Mouse (Mus musculus) heart, embryonic 13.5 days (tissue): ENCODE data around the gene Slu7. TPM values are rescaled to one million over a fixed set of nuclear protein-coding genes. Genes with fewer than 3 reads are reported as not detected.

Experiments used
- ATAC-seq: fragments of 200-750 bp; cut with Nextera tagmentation; 2 replicates; pipeline ENCODE4 v1.8.0; 2017; ENCODE audit warnings: moderate TSS enrichment; ENCODE audit not compliant: insufficient number of reproducible peaks, low FRiP score, low TSS enrichment; ENCODE audit errors: extremely low read depth
- H3K27ac ChIP-seq: fragments of 300-500 bp; sonication (generic); replicated peaks from 2 replicates; pipeline ENCODE4 v1.5.1; 2015; ENCODE audit warnings: moderate library complexity, mild to moderate bottlenecking, inconsistent platforms
- H3K27me3 ChIP-seq: fragments of 300-500 bp; sonication (generic); replicated peaks from 2 replicates; pipeline ENCODE4 v1.6.1; 2015; ENCODE audit warnings: mild to moderate bottlenecking, inconsistent platforms
- H3K36me3 ChIP-seq: fragments of 300-500 bp; sonication (generic); 2 replicates; pipeline ENCODE4 v1.6.1; 2015; ENCODE audit warnings: mild to moderate bottlenecking, inconsistent platforms
- H3K4me1 ChIP-seq: fragments of 300-500 bp; sonication (generic); 2 replicates; pipeline ENCODE4 v1.6.1; 2015; ENCODE audit warnings: inconsistent platforms
- H3K4me2 ChIP-seq: fragments of 300-500 bp; sonication (generic); 2 replicates; pipeline ENCODE4 v1.6.1; 2015; ENCODE audit warnings: inconsistent platforms, mild to moderate bottlenecking, moderate library complexity
- H3K4me3 ChIP-seq: fragments of 300-500 bp; sonication (generic); 2 replicates; pipeline ENCODE4 v1.5.1; 2015; ENCODE audit warnings: moderate library complexity, mild to moderate bottlenecking, inconsistent platforms
- H3K9ac ChIP-seq: fragments of 300-500 bp; sonication (generic); 2 replicates; pipeline ENCODE4 v1.6.1; 2015; ENCODE audit warnings: inconsistent platforms, mild to moderate bottlenecking, moderate library complexity
- H3K9me3 ChIP-seq: fragments of 300-500 bp; sonication (generic); 2 replicates; pipeline ENCODE4 v1.6.1; 2016; ENCODE audit warnings: inconsistent platforms
- WGBS: fragments of 180-500 bp; shearing (Covaris S2); methylation state at CpG from one replicate; pipeline ENCODE4 v1.1.7; 2015; ENCODE audit warnings: mixed read lengths; 5-methylcytosine and 5-hydroxymethylcytosine counted together
- polyA plus RNA-seq: library from polyadenylated mRNA; unstranded; fragments of >200 nt; fragmentation: Nextera tagmentation; extraction: Ambion mirVana; gene quantifications from 2 replicates; pipeline ENCODE4 v1.2.1, GENCODE M21; 2015

Slu7 gene
- polyA plus RNA-seq, 1 experiment from 2014 or later = 32.0 TPM

DNA sequence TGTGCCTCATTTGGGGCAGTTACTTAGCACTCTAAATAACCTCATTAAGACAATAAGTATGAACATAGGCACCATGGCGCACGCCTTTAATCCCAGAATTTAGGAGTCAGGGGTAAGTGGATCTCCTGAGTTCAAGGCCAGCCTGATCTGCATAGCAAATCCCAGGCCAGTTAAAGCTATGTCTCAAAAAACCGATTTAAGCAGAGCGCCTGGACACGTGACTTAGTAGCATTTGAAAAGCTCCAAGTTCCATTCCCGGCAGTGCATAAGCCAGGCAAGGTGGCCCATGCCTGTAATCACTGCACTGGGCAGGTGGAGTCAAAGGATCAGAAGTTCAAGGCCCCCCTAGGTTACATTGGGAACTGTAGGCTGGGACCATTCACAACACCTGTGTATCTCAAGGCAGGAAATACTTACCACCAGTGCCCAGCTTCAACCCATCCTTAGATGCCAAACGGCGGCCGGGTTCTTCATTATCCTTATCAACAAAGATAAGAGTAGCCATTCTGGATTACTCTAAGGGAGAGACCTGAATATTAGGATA, 8.3 kb upstream of the Slu7 start:
- Histone ChIP-seq H3K4me1 (peaks cover 13% of the 10 kb centered on the region), H3K9ac (peak overlapping the region; percentile 86), H3K4me2 (peak overlapping the region; percentile 70), H3K36me3 (peaks cover 38% of the 10 kb centered on the region), H3K27me3 (no peaks in the 10 kb centered on the region), H3K27ac (no peak overlapping the region), H3K9me3 (no peaks in the 10 kb centered on the region), H3K4me3 (peak overlapping the region; percentile 70)
- no peak for ATAC-seq
- 65% methylated on average over 9 of the region's 9 CpGs for WGBS

DNA sequence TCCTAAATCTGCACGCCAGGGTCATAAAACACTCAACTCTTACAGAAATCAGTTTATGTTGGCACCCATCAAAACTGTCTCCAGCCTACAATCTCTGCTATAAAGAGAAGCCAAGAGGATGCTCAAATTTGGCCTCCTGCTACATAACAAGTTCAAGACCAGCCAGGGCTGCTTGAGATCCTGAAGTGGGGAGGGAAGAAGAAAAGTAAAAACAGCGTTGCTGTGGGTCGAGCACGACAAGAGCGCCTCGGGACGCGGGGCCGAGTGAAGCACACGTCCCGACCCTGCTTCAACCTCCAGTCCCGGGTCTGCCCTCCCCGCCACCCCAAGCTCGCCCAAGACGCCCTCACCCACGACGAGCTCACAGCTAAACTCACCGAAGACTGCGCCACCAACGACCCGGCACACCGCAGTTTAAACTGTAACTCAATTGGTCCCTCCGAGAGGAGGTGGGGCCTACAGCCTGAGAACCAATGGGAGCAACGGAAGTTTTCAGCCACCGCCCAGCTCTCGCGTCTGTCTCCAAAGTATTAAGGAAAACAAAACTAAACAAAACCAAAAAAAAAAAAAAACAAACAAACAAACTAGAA, 7.6 kb upstream of the Slu7 start, which contains the start of gene Pttg1:
Pttg1 (minus strand) TSS at position 428 of the 590 bp plus-strand sequence.
- H3K27me3 ChIP-seq = no peaks in the 10 kb centered on the region
- H3K9me3 ChIP-seq = no peaks in the 10 kb centered on the region
- peak within 1 kb of the TSS; percentile 78 for H3K27ac ChIP-seq
- H3K9ac ChIP-seq = peak within 1 kb of the TSS; percentile 86
- H3K4me1 ChIP-seq = peaks cover 13% of the 10 kb centered on the region
- WGBS = 2% methylated on average over 27 of the region's 27 CpGs
- peak; percentile 91 for ATAC-seq
- H3K4me3 ChIP-seq = peak within 1 kb of the TSS; percentile 70
- peak within 1 kb of the TSS; percentile 70 for H3K4me2 ChIP-seq
- H3K36me3 ChIP-seq = peaks cover 31% of the 10 kb centered on the region

DNA sequence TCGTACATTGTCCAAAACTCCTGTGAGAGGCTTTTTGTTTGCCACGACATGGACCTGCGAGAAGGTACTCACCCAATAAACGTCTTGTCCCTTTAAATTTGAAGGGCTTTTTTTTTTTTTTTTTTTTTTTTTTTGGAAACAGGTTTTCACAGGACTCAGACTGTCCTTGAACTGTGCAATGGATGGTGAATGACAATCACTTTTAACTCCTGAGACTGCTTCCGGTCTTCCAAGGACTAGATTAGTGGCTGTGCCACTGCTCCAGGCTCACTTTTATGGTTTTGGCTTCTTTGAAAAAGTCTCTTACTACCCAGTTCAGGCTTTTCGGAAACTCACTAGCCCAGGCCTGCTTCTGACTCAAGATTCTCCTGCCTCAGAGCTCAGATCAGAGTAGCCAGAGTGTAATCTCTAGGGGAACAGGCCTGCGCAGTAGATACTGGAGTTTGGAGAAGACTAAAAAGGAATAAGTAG, 7.1 kb upstream of the Slu7 start:
- peak overlapping the region; percentile 86 for H3K9ac ChIP-seq
- no peaks in the 10 kb centered on the region; the same call in 1 of the 2 replicates for H3K27me3 ChIP-seq
- peaks cover 27% of the 10 kb centered on the region for H3K36me3 ChIP-seq
- H3K4me3 ChIP-seq = peak overlapping the region; percentile 70
- 17% methylated on average over 7 of the region's 7 CpGs for WGBS
- ATAC-seq = 0 out of 2 replicates have a peak, but pooled peaks have one; percentile 24
- peaks cover 13% of the 10 kb centered on the region for H3K4me1 ChIP-seq
- peak overlapping the region; percentile 78 for H3K27ac ChIP-seq
- H3K9me3 ChIP-seq = no peaks in the 10 kb centered on the region
- peak overlapping the region; percentile 70 for H3K4me2 ChIP-seq

DNA sequence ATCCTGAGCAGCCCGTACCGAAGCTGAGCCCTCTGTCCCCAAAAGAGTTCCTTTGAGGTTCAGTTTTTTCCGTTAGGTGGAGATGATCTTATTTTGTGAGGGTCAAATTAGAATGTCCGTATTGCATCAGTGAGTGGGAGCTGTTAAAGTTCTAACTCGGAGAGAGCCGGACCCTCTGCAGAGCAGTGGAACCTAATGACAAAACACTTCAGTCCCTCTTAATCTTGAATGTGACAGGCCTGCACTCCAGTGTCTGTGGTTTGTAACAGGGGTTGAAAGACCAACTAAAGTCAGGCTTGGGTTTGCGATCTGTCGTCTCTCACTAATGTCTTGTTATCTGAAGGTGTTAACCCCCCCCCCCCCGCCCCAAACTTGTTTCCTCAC, 472 bp downstream of the Slu7 start:
- WGBS = under 1% methylated on average over 9 of the region's 9 CpGs
- peak overlapping the region; percentile 24 for H3K27ac ChIP-seq
- peaks cover 20% of the 10 kb centered on the region for H3K36me3 ChIP-seq
- peak overlapping the region; percentile 89 for H3K9ac ChIP-seq
- no peaks in the 10 kb centered on the region for H3K9me3 ChIP-seq
- H3K4me3 ChIP-seq = peak overlapping the region; percentile 77
- peaks cover 19% of the 10 kb centered on the region for H3K4me1 ChIP-seq
- H3K4me2 ChIP-seq = peak overlapping the region; percentile 78
- no peaks in the 10 kb centered on the region; the same call in 1 of the 2 replicates for H3K27me3 ChIP-seq
- ATAC-seq = no peak

DNA sequence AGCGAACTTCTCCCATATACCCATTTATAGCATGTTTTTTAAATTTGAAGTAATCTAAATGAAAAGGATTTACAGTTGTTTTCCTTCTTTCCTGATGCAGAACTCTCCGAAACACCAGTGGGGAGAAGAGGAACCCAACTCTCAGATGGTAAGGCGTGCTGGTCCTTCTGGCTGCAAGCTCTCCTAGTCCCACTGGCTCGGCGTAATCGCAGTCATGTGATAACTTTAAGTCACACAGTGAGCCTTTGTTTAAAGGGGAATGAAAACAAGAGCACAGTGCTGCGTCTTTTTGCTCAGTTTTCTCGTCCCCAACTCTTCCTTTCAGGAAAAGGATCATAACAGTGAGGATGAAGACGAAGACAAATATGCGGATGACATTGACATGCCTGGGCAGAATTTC, 7.6 kb downstream of the Slu7 start:
- 91% methylated on average over 10 of the region's 10 CpGs for WGBS
- no peaks in the 10 kb centered on the region for H3K27me3 ChIP-seq
- H3K4me1 ChIP-seq = peaks cover 2% of the 10 kb centered on the region; the same call in 1 of the 2 replicates
- peaks cover 91% of the 10 kb centered on the region for H3K36me3 ChIP-seq
- no peak overlapping the region for H3K27ac ChIP-seq
- no peak overlapping the region for H3K4me2 ChIP-seq
- no peak overlapping the region for H3K9ac ChIP-seq
- ATAC-seq = no peak
- H3K9me3 ChIP-seq = no peaks in the 10 kb centered on the region
- no peak overlapping the region for H3K4me3 ChIP-seq

DNA sequence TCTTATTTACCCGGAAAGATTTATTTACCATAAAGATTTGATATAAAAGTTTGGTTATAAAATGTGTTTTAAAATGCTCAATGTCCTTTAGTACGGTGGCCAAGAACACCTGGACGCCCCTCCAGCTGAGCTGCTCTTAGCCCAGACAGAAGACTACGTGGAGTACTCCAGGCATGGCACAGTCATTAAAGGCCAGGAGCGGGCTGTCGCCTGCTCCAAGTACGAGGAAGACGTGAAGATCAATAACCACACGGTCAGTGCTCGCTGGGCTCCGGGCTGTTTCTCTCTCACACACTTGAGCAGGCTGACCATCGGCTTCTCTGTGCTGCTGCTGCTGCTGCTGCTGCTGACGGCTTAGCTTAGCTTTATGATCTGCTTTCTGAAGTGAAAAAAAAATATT, 9.6 kb downstream of the Slu7 start:
- Histone ChIP-seq H3K4me2 (no peak overlapping the region), H3K9ac (no peak overlapping the region), H3K4me3 (no peak overlapping the region), H3K9me3 (no peaks in the 10 kb centered on the region), H3K27me3 (no peaks in the 10 kb centered on the region), H3K27ac (no peak overlapping the region), H3K4me1 (no peaks in the 10 kb centered on the region), H3K36me3 (peaks cover 96% of the 10 kb centered on the region)
- no peak for ATAC-seq
- 91% methylated on average over 13 of the region's 13 CpGs for WGBS

DNA sequence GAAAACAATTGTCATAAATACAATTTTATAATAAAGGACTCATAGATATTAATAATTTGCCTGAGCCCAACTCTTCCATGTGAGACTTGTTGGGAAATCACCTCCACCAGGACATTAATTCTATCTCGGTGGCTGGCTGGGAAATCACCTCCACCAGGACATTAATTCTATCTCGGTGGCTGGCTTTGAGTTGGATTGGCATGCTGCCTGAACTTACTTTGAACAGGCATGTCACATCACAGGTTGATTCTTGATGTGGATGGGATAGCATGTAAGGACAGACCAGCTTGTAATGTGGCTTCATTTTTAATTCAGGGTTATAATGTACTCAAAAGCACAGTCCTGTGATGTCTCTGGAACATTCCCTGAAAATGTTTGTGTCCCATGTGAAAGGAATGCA, 16.4 kb downstream of the Slu7 start:
- no peak overlapping the region for H3K27ac ChIP-seq
- no peak overlapping the region for H3K9ac ChIP-seq
- no peaks in the 10 kb centered on the region for H3K9me3 ChIP-seq
- ATAC-seq = no peak
- H3K27me3 ChIP-seq = no peaks in the 10 kb centered on the region
- peaks cover 29% of the 10 kb centered on the region for H3K36me3 ChIP-seq
- H3K4me3 ChIP-seq = no peak overlapping the region
- 76% methylated on average over 2 of the region's 2 CpGs for WGBS
- no peaks in the 10 kb centered on the region for H3K4me1 ChIP-seq
- no peak overlapping the region for H3K4me2 ChIP-seq

DNA sequence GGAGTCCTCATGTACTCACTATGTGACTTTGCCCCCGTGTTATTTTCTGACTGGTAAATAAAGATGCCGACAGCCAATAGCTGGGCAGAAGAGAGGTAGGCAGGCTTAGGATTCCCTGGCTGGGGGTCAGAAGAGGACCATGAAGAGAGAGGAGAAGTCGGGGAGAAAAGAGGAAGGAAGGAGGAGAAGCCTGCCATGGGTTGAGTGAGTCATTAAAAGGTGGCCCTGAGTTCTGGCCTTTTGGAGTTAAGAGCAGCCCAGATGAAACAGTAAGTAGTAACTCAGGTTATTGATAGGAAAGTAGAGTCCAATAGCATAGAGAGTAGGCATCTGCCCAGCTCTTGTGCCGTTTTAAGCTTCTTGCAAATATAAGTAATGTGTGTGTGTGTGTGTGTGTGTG, 17.8 kb downstream of the Slu7 start:
- no peak overlapping the region for H3K4me3 ChIP-seq
- H3K27me3 ChIP-seq = no peaks in the 10 kb centered on the region
- no peak overlapping the region for H3K4me2 ChIP-seq
- H3K36me3 ChIP-seq = peaks cover 15% of the 10 kb centered on the region
- H3K9ac ChIP-seq = no peak overlapping the region
- no peaks in the 10 kb centered on the region for H3K4me1 ChIP-seq
- H3K9me3 ChIP-seq = no peaks in the 10 kb centered on the region
- no peak overlapping the region for H3K27ac ChIP-seq
- 56% methylated on average over 4 of the region's 4 CpGs for WGBS
- no peak for ATAC-seq

DNA sequence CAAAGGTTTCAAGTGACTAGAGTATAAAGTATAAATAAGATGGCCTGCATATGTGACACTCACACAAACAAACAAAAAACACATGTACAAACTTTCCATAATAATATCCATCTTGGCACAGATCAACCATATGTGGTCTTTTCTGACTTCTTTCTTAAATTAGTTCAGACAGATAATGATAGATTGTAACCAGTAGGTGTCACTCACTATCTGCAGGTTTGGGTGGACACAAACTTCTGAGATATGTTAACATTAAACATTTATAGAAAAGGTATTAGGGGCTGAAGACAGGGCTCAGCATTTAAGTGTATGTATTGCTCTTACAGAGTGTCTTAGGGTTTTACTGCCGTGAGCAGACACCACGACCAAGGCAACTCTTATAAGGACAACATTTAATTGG, 18.7 kb downstream of the Slu7 start:
- H3K4me2 ChIP-seq = no peak overlapping the region
- H3K9ac ChIP-seq = no peak overlapping the region
- no peaks in the 10 kb centered on the region for H3K4me1 ChIP-seq
- no peaks in the 10 kb centered on the region for H3K9me3 ChIP-seq
- 72% methylated on average over 2 of the region's 2 CpGs for WGBS
- peaks cover 5% of the 10 kb centered on the region for H3K36me3 ChIP-seq
- H3K27me3 ChIP-seq = no peaks in the 10 kb centered on the region
- no peak for ATAC-seq
- no peak overlapping the region for H3K27ac ChIP-seq
- H3K4me3 ChIP-seq = no peak overlapping the region

DNA sequence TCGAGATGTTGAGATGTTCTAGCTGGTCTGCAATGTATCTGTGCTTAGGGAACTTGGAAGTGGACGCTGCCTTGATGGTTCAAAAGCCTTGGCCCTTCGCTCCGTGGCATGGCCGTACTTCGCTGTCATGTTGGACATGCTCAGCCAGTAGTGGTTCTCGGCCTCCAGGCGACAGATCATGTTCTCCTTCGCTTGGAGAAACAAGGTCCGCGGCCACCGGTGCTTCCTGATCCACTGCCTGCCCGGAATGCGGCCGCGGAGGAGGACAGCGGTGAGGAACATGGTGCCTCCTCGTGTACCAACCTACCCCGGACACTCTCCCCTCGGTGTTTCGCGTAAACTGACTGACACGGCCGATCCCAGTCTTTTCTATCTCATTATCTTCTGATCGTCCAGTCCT, 29.7 kb downstream of the Slu7 start:
- 86% methylated on average over 25 of the region's 25 CpGs for WGBS
- H3K27ac ChIP-seq = no peak overlapping the region
- ATAC-seq = no peak

DNA sequence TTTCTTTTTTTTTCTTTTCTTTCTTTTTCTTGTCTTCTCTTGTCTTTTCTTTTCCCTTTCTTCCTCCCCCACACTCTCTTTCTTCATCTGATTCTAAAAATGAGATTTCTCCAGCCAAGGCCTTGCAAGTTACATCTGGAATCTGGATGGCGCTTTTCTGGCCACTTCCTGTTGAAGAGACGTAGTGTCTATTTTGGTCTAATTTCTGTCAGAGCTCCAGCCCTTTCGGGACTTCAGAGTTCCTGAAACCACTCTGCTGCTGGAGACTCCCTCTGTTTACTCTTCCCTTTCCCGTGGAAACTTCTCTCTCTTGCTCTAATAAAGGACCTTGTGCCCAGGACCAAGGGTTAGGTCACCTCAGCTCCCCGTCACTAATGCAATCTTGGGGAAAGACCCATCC, 36.6 kb downstream of the Slu7 start:
- no peak for ATAC-seq
- H3K9ac ChIP-seq = no peak overlapping the region
- no peak overlapping the region for H3K4me2 ChIP-seq
- peak overlapping the region; percentile 65 for H3K27ac ChIP-seq
- H3K4me1 ChIP-seq = peaks cover 20% of the 10 kb centered on the region
- H3K36me3 ChIP-seq = no peaks in the 10 kb centered on the region
- H3K27me3 ChIP-seq = peaks cover 3% of the 10 kb centered on the region; the same call in 1 of the 2 replicates
- WGBS = 28% methylated on average over 5 of the region's 5 CpGs
- no peaks in the 10 kb centered on the region for H3K9me3 ChIP-seq
- no peak overlapping the region for H3K4me3 ChIP-seq

More for the DNA sequence above, 29.7 kb downstream of the Slu7 start:
- Histone ChIP-seq H3K4me2 (no peak overlapping the region), H3K36me3 (no peaks in the 10 kb centered on the region), H3K4me3 (no peak overlapping the region), H3K4me1 (no peaks in the 10 kb centered on the region), H3K9ac (no peak overlapping the region), H3K9me3 (no peaks in the 10 kb centered on the region), H3K27me3 (no peaks in the 10 kb centered on the region)
